Mouse (Mus musculus) cerebellum, adult 11 months (tissue): ENCODE data around the gene Erv3.
"Not testable (repeated sequence)": the region's sequence is repeated elsewhere in the genome, so short reads cannot be mapped to it uniquely, and the experiment has no call there.

Experiments
- DNase-seq: peaks from one replicate; pipeline ENCODE4 v3.0.0; 2022

Gene Erv3

GRCm38 (mm10) chr2:131863472-131863871, 3.9 kb upstream of the Erv3 start:
- no peak for DNase-seq

- DNase-seq, result no peak
These were observed 3.2 kb upstream of the Erv3 start for GRCm38 (mm10) chr2:131862617-131863275.

- DNase-seq, result no peak
These were observed 1.7 kb downstream of the Erv3 start for GRCm38 (mm10) chr2:131857838-131858237.

- DNase-seq, result no peak
These were observed 5.8 kb downstream of the Erv3 start for GRCm38 (mm10) chr2:131853719-131854118.

- no peak for DNase-seq
These were observed 8.0 kb downstream of the Erv3 start for GRCm38 (mm10) chr2:131851333-131852092.

- DNase-seq, result no peak
These were observed 9.5 kb downstream of the Erv3 start for GRCm38 (mm10) chr2:131850047-131850446.

GRCm38 (mm10) chr2:131847501-131848359, 11.8 kb downstream of the Erv3 start:
- DNase-seq, result no peak

- no peak for DNase-seq
These were observed 12.7 kb downstream of the Erv3 start for GRCm38 (mm10) chr2:131846811-131847210.

- DNase-seq, result no peak
These were observed 13.3 kb downstream of the Erv3 start for GRCm38 (mm10) chr2:131846132-131846710.

- DNase-seq, result no peak
These were observed 13.9 kb downstream of the Erv3 start for GRCm38 (mm10) chr2:131845671-131846070.

GRCm38 (mm10) chr2:131842568-131842967, 17.0 kb downstream of the Erv3 start:
- DNase-seq, result no peak

GRCm38 (mm10) chr2:131841321-131841693, 18.2 kb downstream of the Erv3 start:
- no peak for DNase-seq

GRCm38 (mm10) chr2:131840611-131841320, 18.8 kb downstream of the Erv3 start:
- no peak for DNase-seq

GRCm38 (mm10) chr2:131834296-131834695, 25.3 kb downstream of the Erv3 start:
- no peak for DNase-seq

- no peak for DNase-seq
These were observed 27.7 kb downstream of the Erv3 start for GRCm38 (mm10) chr2:131831861-131832260.

GRCm38 (mm10) chr2:131830945-131831344, 28.6 kb downstream of the Erv3 start:
- not testable (repeated sequence) for DNase-seq

- DNase-seq, result peak; percentile 47
These were observed 31.3 kb downstream of the Erv3 start for GRCm38 (mm10) chr2:131827999-131828975.

GRCm38 (mm10) chr2:131827026-131827687, 32.4 kb downstream of the Erv3 start:
- no peak for DNase-seq

- DNase-seq, result no peak
These were observed 34.0 kb downstream of the Erv3 start for GRCm38 (mm10) chr2:131825498-131825897.

- DNase-seq, result no peak
These were observed 35.6 kb downstream of the Erv3 start for GRCm38 (mm10) chr2:131823931-131824330.

- DNase-seq, result no peak
These were observed 37.1 kb downstream of the Erv3 start for GRCm38 (mm10) chr2:131822492-131822891.
